Mouse (Mus musculus) midbrain, embryonic 14.5 days (tissue): ENCODE data around the gene Pdss2. TPM values are rescaled to one million over a fixed set of nuclear protein-coding genes. Genes with fewer than 3 reads are reported as not detected.
"Not testable (repeated sequence)": the region's sequence is repeated elsewhere in the genome, so short reads cannot be mapped to it uniquely, and the experiment has no call there.

Experiments used
- ATAC-seq: fragments of 200-750 bp; cut with Nextera tagmentation; 2 replicates; pipeline ENCODE4 v1.8.0; 2017; ENCODE audit warnings: moderate number of reproducible peaks, moderate library complexity; ENCODE audit not compliant: low FRiP score, low TSS enrichment
- DNase-seq: peaks from one replicate; pipeline ENCODE4 v3.0.0-alpha.2; 2015
- H3K27ac ChIP-seq: fragments of 300-500 bp; sonication (generic); replicated peaks from 2 replicates; pipeline ENCODE4 v1.5.1; 2014; ENCODE audit warnings: mild to moderate bottlenecking, low read depth, low read length, moderate library complexity
- H3K27me3 ChIP-seq: fragments of 300-500 bp; sonication (generic); 2 replicates; pipeline ENCODE4 v1.6.1; 2014; ENCODE audit warnings: low read length, control low read depth, mixed read lengths; ENCODE audit not compliant: control insufficient read depth, insufficient read depth
- H3K36me3 ChIP-seq: fragments of 300-500 bp; sonication (generic); 2 replicates; pipeline ENCODE4 v1.6.1; 2014; ENCODE audit warnings: low read length, control low read depth; ENCODE audit not compliant: control insufficient read depth, insufficient read depth
- H3K4me1 ChIP-seq: fragments of 300-500 bp; sonication (generic); 2 replicates; pipeline ENCODE4 v1.6.1; 2014; ENCODE audit warnings: mild to moderate bottlenecking, antibody characterized with exemption, low read length, control low read depth; ENCODE audit not compliant: control insufficient read depth, insufficient read depth
- H3K4me2 ChIP-seq: fragments of 300-500 bp; sonication (generic); 2 replicates; pipeline ENCODE4 v1.6.1; 2014; ENCODE audit warnings: mild to moderate bottlenecking, low read length, moderate library complexity
- H3K4me3 ChIP-seq: fragments of 300-500 bp; sonication (generic); replicated peaks from 2 replicates; pipeline ENCODE4 v1.5.1; 2014; ENCODE audit warnings: low read depth, low read length
- H3K9ac ChIP-seq: fragments of 300-500 bp; sonication (generic); replicated peaks from 2 replicates; pipeline ENCODE4 v1.6.1; 2014; ENCODE audit warnings: mild to moderate bottlenecking, low read length, moderate library complexity
- H3K9me3 ChIP-seq: fragments of 300-500 bp; sonication (generic); 2 replicates; pipeline ENCODE4 v1.6.1; 2016; ENCODE audit warnings: low read length, control low read depth, mixed read lengths; ENCODE audit not compliant: control insufficient read depth
- WGBS: fragments of 180-500 bp; shearing (Covaris S2); extraction: QIAGEN DNeasy Blood & Tissue Kit; methylation state at CpG from one replicate; pipeline ENCODE4 v1.1.7; 2014; 5-methylcytosine and 5-hydroxymethylcytosine counted together
- polyA plus RNA-seq: library from polyadenylated mRNA; unstranded; fragments of >200 nt; fragmentation: Nextera tagmentation; extraction: Ambion mirVana; gene quantifications from 2 replicates; pipeline ENCODE4 v1.2.1, GENCODE M21; 2014

Gene Pdss2
- polyA plus RNA-seq, 1 experiment from 2014 or later: 19.0 TPM

- Histone ChIP-seq H3K4me2 (no peak overlapping the region), H3K9ac (no peak overlapping the region), H3K4me1 (no peaks in the 10 kb centered on the region), H3K36me3 (no peaks in the 10 kb centered on the region), H3K27ac (no peak overlapping the region), H3K9me3 (no peaks in the 10 kb centered on the region), H3K4me3 (no peak overlapping the region), H3K27me3 (no peaks in the 10 kb centered on the region)
- 64% methylated on average over 4 of the region's 4 CpGs for WGBS
- ATAC-seq (no peak), DNase-seq (peak; percentile 39)
Observed at GRCm38 (mm10) chr10:43252324-43252723, 31.0 kb downstream of the Pdss2 start.

GRCm38 (mm10) chr10:43256965-43257364 lies 35.7 kb downstream of the Pdss2 start:
- H3K4me1 ChIP-seq, H3K4me2 ChIP-seq, H3K9ac ChIP-seq, H3K27ac ChIP-seq, ATAC-seq, H3K4me3 ChIP-seq, H3K27me3 ChIP-seq, H3K9me3 ChIP-seq, H3K36me3 ChIP-seq, DNase-seq: not testable (repeated sequence)
- no CpG with 5 or more reads among the region's 1 CpGs for WGBS

- not testable (repeated sequence) for H3K4me3 ChIP-seq, ATAC-seq, H3K27ac ChIP-seq, H3K9ac ChIP-seq, H3K9me3 ChIP-seq, DNase-seq, H3K4me1 ChIP-seq, H3K27me3 ChIP-seq, H3K36me3 ChIP-seq, H3K4me2 ChIP-seq
- WGBS: 89% methylated on average over 8 of the region's 8 CpGs
Observed at GRCm38 (mm10) chr10:43257500-43257899, 36.2 kb downstream of the Pdss2 start.

- no peak overlapping the region for H3K4me2 ChIP-seq
- H3K27ac ChIP-seq: no peak overlapping the region
- no peak overlapping the region for H3K9ac ChIP-seq
- H3K4me1 ChIP-seq: peaks cover 3% of the 10 kb centered on the region; the same call in 1 of the 2 replicates
- no peaks in the 10 kb centered on the region for H3K9me3 ChIP-seq
- no peak for DNase-seq
- no peak for ATAC-seq
- no peaks in the 10 kb centered on the region for H3K36me3 ChIP-seq
- H3K4me3 ChIP-seq: no peak overlapping the region
- WGBS: 89% methylated on average over 2 of the region's 2 CpGs
- H3K27me3 ChIP-seq: no peaks in the 10 kb centered on the region
Observed at GRCm38 (mm10) chr10:43271318-43271717, 50.0 kb downstream of the Pdss2 start.

GRCm38 (mm10) chr10:43272381-43272780 lies 51.1 kb downstream of the Pdss2 start:
- no peaks in the 10 kb centered on the region for H3K9me3 ChIP-seq
- 45% methylated on average over 4 of the region's 4 CpGs for WGBS
- peaks cover 11% of the 10 kb centered on the region; the same call in 1 of the 2 replicates for H3K4me1 ChIP-seq
- H3K36me3 ChIP-seq: no peaks in the 10 kb centered on the region
- no peak overlapping the region for H3K4me2 ChIP-seq
- no peaks in the 10 kb centered on the region for H3K27me3 ChIP-seq
- H3K9ac ChIP-seq: no peak overlapping the region
- peak; percentile 38 for DNase-seq
- H3K4me3 ChIP-seq: no peak overlapping the region
- no peak for ATAC-seq
- H3K27ac ChIP-seq: no peak overlapping the region

- H3K27ac ChIP-seq: no peak overlapping the region
- no peaks in the 10 kb centered on the region for H3K9me3 ChIP-seq
- no peak overlapping the region for H3K4me2 ChIP-seq
- no peak overlapping the region for H3K4me3 ChIP-seq
- no peak for ATAC-seq
- no peaks in the 10 kb centered on the region for H3K27me3 ChIP-seq
- peak; percentile 55 for DNase-seq
- WGBS: 45% methylated on average over 3 of the region's 3 CpGs
- H3K4me1 ChIP-seq: peaks cover 11% of the 10 kb centered on the region; the same call in 1 of the 2 replicates
- H3K36me3 ChIP-seq: no peaks in the 10 kb centered on the region
- no peak overlapping the region for H3K9ac ChIP-seq
Observed at GRCm38 (mm10) chr10:43273057-43273456, 51.8 kb downstream of the Pdss2 start.

GRCm38 (mm10) chr10:43275446-43275845 lies 54.2 kb downstream of the Pdss2 start:
- H3K27me3 ChIP-seq: no peaks in the 10 kb centered on the region
- peaks cover 15% of the 10 kb centered on the region; the same call in 1 of the 2 replicates for H3K4me1 ChIP-seq
- H3K9me3 ChIP-seq: no peaks in the 10 kb centered on the region
- no peak for DNase-seq
- no peak for ATAC-seq
- H3K4me3 ChIP-seq: no peak overlapping the region
- H3K9ac ChIP-seq: no peak overlapping the region
- H3K4me2 ChIP-seq: no peak overlapping the region
- H3K36me3 ChIP-seq: no peaks in the 10 kb centered on the region
- WGBS: 71% methylated on average over 5 of the region's 5 CpGs
- H3K27ac ChIP-seq: no peak overlapping the region

GRCm38 (mm10) chr10:43276116-43276659 lies 54.9 kb downstream of the Pdss2 start:
- WGBS: 22% methylated on average over 1 of the region's 1 CpGs
- H3K27ac ChIP-seq: 0 out of 2 replicates have a peak overlapping the region, but pooled peaks have one; percentile 38
- no peaks in the 10 kb centered on the region for H3K27me3 ChIP-seq
- no peak overlapping the region for H3K4me3 ChIP-seq
- no peak overlapping the region for H3K9ac ChIP-seq
- H3K4me2 ChIP-seq: no peak overlapping the region
- DNase-seq (peak; percentile 61), ATAC-seq (peak; percentile 27; the same call in 1 of the 2 replicates)
- no peaks in the 10 kb centered on the region for H3K9me3 ChIP-seq
- H3K4me1 ChIP-seq: peaks cover 15% of the 10 kb centered on the region; the same call in 1 of the 2 replicates
- H3K36me3 ChIP-seq: no peaks in the 10 kb centered on the region
